Mouse (Mus musculus) midbrain, postnatal 0 days (tissue): ENCODE results near the gene Prph. TPM values are rescaled to one million over a fixed set of nuclear protein-coding genes. Genes with fewer than 3 reads are reported as not detected.

Experiments used
- ATAC-seq: fragments of 200-750 bp; cut with Nextera tagmentation; 2 replicates; pipeline ENCODE4 v1.8.0; 2017; ENCODE audit warnings: moderate number of reproducible peaks, mild to moderate bottlenecking, moderate TSS enrichment, moderate library complexity; ENCODE audit not compliant: low FRiP score
- DNase-seq: peaks from one replicate; pipeline ENCODE4 v3.0.0-alpha.2; 2015; ENCODE audit warnings: low spot score
- H3K27ac ChIP-seq: fragments of 300-500 bp; sonication (generic); 2 replicates; pipeline ENCODE4 v1.5.1; 2014; ENCODE audit warnings: low read depth, mild to moderate bottlenecking, low read length, mixed read lengths
- H3K27me3 ChIP-seq: fragments of 300-500 bp; sonication (generic); 2 replicates; pipeline ENCODE4 v1.6.1; 2014; ENCODE audit warnings: low read length, control low read depth, mixed read lengths; ENCODE audit not compliant: insufficient read depth
- H3K36me3 ChIP-seq: fragments of 300-500 bp; sonication (generic); 2 replicates; pipeline ENCODE4 v1.6.1; 2014; ENCODE audit warnings: low read length, control low read depth, mixed read lengths; ENCODE audit not compliant: insufficient read depth
- H3K4me1 ChIP-seq: fragments of 300-500 bp; sonication (generic); 2 replicates; pipeline ENCODE4 v1.6.1; 2014; ENCODE audit warnings: mild to moderate bottlenecking, control low read depth, antibody characterized with exemption, low read length, mixed read lengths; ENCODE audit not compliant: insufficient read depth
- H3K4me2 ChIP-seq: fragments of 300-500 bp; sonication (generic); 2 replicates; pipeline ENCODE4 v1.6.1; 2014; ENCODE audit warnings: low read depth, mild to moderate bottlenecking, low read length, mixed read lengths; ENCODE audit not compliant: poor library complexity, severe bottlenecking
- H3K4me3 ChIP-seq: fragments of 300-500 bp; sonication (generic); 2 replicates; pipeline ENCODE4 v1.5.1; 2014; ENCODE audit warnings: low read depth, mild to moderate bottlenecking, low read length, moderate library complexity
- H3K9ac ChIP-seq: fragments of 300-500 bp; sonication (generic); replicated peaks from 2 replicates; pipeline ENCODE4 v1.6.1; 2014; ENCODE audit warnings: mild to moderate bottlenecking, low read length, moderate library complexity, mixed read lengths; ENCODE audit not compliant: poor library complexity, severe bottlenecking
- H3K9me3 ChIP-seq: fragments of 300-500 bp; sonication (generic); 2 replicates; pipeline ENCODE4 v1.6.1; 2016; ENCODE audit warnings: low read length, control low read depth
- CTCF ChIP-seq: IDR thresholded peaks from 2 replicates; pipeline ENCODE4 v1.5.1; 2016; ENCODE audit warnings: antibody characterized with exemption, mild to moderate bottlenecking
- WGBS: fragments of 180-500 bp; shearing (Covaris S2); extraction: QIAGEN DNeasy Blood & Tissue Kit; methylation state at CpG from one replicate; pipeline ENCODE4 v1.1.7; 2014; 5-methylcytosine and 5-hydroxymethylcytosine counted together
- polyA plus RNA-seq: library from polyadenylated mRNA; unstranded; fragments of >200 nt; fragmentation: Nextera tagmentation; extraction: Ambion mirVana; gene quantifications from 2 replicates; pipeline ENCODE4 v1.2.1, GENCODE M21; 2015
- total RNA-seq: library from RNA; depleted of rRNA; stranded (reverse); fragments of >200 nt; gene quantifications from 2 replicates; pipeline ENCODE4 v1.2.3, GENCODE M21; 2014

Prph gene
- total and polyA plus RNA-seq, 2 experiments from 2014 or later: 9.1 to 11.2 TPM

GRCm38 (mm10) chr15:99083258-99083657, 28.3 kb downstream of the Prph start:
- H3K4me3 ChIP-seq: no peak overlapping the region
- no peak for ATAC-seq
- no peaks in the 10 kb centered on the region for H3K9me3 ChIP-seq
- H3K27ac ChIP-seq: no peak overlapping the region
- H3K4me1 ChIP-seq: no peaks in the 10 kb centered on the region
- H3K27me3 ChIP-seq: peaks cover 24% of the 10 kb centered on the region
- WGBS: 66% methylated on average over 9 of the region's 9 CpGs
- DNase-seq: peak; percentile 66
- peak; percentile 77 for TF ChIP-seq CTCF
- H3K36me3 ChIP-seq: no peaks in the 10 kb centered on the region
- no peak overlapping the region for H3K4me2 ChIP-seq
- H3K9ac ChIP-seq: no peak overlapping the region

GRCm38 (mm10) chr15:99083867-99084557, 29.0 kb downstream of the Prph start:
- 9% methylated on average over 11 of the region's 11 CpGs for WGBS
- no peak overlapping the region for H3K27ac ChIP-seq
- no peak overlapping the region for H3K9ac ChIP-seq
- no peak overlapping the region for H3K4me3 ChIP-seq
- no peaks in the 10 kb centered on the region for H3K9me3 ChIP-seq
- no peaks in the 10 kb centered on the region for H3K36me3 ChIP-seq
- DNase-seq: no peak
- peaks cover 28% of the 10 kb centered on the region for H3K27me3 ChIP-seq
- TF ChIP-seq CTCF: no peak
- no peak for ATAC-seq
- H3K4me2 ChIP-seq: no peak overlapping the region
- no peaks in the 10 kb centered on the region for H3K4me1 ChIP-seq

GRCm38 (mm10) chr15:99084618-99085017, 29.6 kb downstream of the Prph start:
- Histone ChIP-seq H3K4me1 (no peaks in the 10 kb centered on the region), H3K9me3 (no peaks in the 10 kb centered on the region), H3K27ac (no peak overlapping the region), H3K27me3 (peaks cover 33% of the 10 kb centered on the region), H3K4me3 (no peak overlapping the region), H3K36me3 (no peaks in the 10 kb centered on the region), H3K9ac (no peak overlapping the region), H3K4me2 (no peak overlapping the region)
- no peak for TF ChIP-seq CTCF
- no peak for DNase-seq
- 13% methylated on average over 19 of the region's 19 CpGs for WGBS
- no peak for ATAC-seq

GRCm38 (mm10) chr15:99085997-99086396, 31.0 kb downstream of the Prph start:
- Histone ChIP-seq H3K4me1 (no peaks in the 10 kb centered on the region), H3K4me3 (no peak overlapping the region), H3K27ac (no peak overlapping the region), H3K4me2 (no peak overlapping the region), H3K36me3 (no peaks in the 10 kb centered on the region), H3K27me3 (peaks cover 39% of the 10 kb centered on the region), H3K9me3 (no peaks in the 10 kb centered on the region), H3K9ac (no peak overlapping the region)
- ATAC-seq (no peak), DNase-seq (no peak)
- WGBS: 69% methylated on average over 4 of the region's 4 CpGs
- TF ChIP-seq CTCF: no peak

- 0 out of 2 replicates have a peak within 1 kb of the TSS, but pooled peaks have one; percentile 38 for H3K27ac ChIP-seq
- H3K4me1 ChIP-seq: no peaks in the 10 kb centered on the region
- peak within 1 kb of the TSS; percentile 48 for H3K4me2 ChIP-seq
- DNase-seq (no peak), ATAC-seq (0 out of 2 replicates have a peak, but pooled peaks have one; percentile 9)
- peak; percentile 49 for TF ChIP-seq CTCF
- H3K9ac ChIP-seq: peak within 1 kb of the TSS; percentile 42
- peaks cover 39% of the 10 kb centered on the region for H3K27me3 ChIP-seq
- WGBS: 8% methylated on average over 51 of the region's 60 CpGs
- H3K36me3 ChIP-seq: no peaks in the 10 kb centered on the region
- H3K9me3 ChIP-seq: no peaks in the 10 kb centered on the region
- peak within 1 kb of the TSS; percentile 28 for H3K4me3 ChIP-seq
Observed at GRCm38 (mm10) chr15:99087253-99088075, 32.5 kb downstream of the Prph start, which contains the start of gene C1ql4. C1ql4 (minus strand) TSS chr15:99087817.

- H3K36me3 ChIP-seq: no peaks in the 10 kb centered on the region
- H3K9ac ChIP-seq: peak overlapping the region; percentile 42
- under 1% methylated on average over 27 of the region's 27 CpGs for WGBS
- H3K27ac ChIP-seq: 0 out of 2 replicates have a peak overlapping the region, but pooled peaks have one; percentile 38
- H3K9me3 ChIP-seq: no peaks in the 10 kb centered on the region
- H3K27me3 ChIP-seq: peaks cover 39% of the 10 kb centered on the region
- TF ChIP-seq CTCF: peak; percentile 82
- ATAC-seq (peak; percentile 69), DNase-seq (peak; percentile 77)
- H3K4me2 ChIP-seq: peak overlapping the region; percentile 48
- H3K4me1 ChIP-seq: no peaks in the 10 kb centered on the region
- peak overlapping the region; percentile 28 for H3K4me3 ChIP-seq
Observed at GRCm38 (mm10) chr15:99088292-99088691, 33.3 kb downstream of the Prph start.
